Mouse (Mus musculus) G1E (cell line): ENCODE measurements around the gene Lin28b. TPM values are rescaled to one million over a fixed set of nuclear protein-coding genes. Genes with fewer than 3 reads are reported as not detected.

ENCODE experiments used
- ATAC-seq: 2 replicates; pipeline ENCODE4 v1.8.0; 2016; ENCODE audit warnings: mild to moderate bottlenecking; ENCODE audit not compliant: insufficient number of reproducible peaks, poor library complexity, low FRiP score, severe bottlenecking; ENCODE audit errors: extremely low read depth
- DNase-seq: peaks from one replicate; pipeline ENCODE4 v3.0.0; 2012; ENCODE audit warnings: low spot score
- H3K27me3 ChIP-seq: 2 replicates; pipeline ENCODE4 v1.6.1; 2012; ENCODE audit warnings: mild to moderate bottlenecking, low read length, inconsistent platforms; ENCODE audit not compliant: insufficient read depth
- H3K36me3 ChIP-seq: replicated peaks from 2 replicates; pipeline ENCODE3; 2012; ENCODE audit warnings: mild to moderate bottlenecking, inconsistent platforms
- H3K4me1 ChIP-seq: 2 replicates; pipeline ENCODE4 v1.6.1; 2012; ENCODE audit warnings: low read depth, low read length, inconsistent platforms, mixed read lengths; ENCODE audit not compliant: insufficient read depth
- H3K4me3 ChIP-seq: 2 replicates; pipeline ENCODE4 v1.5.1; 2012; ENCODE audit warnings: low read depth, mild to moderate bottlenecking, inconsistent platforms, low read length, moderate library complexity, mixed read lengths
- H3K9me3 ChIP-seq: replicated peaks from 2 replicates; pipeline ENCODE4 v1.6.1; 2012; ENCODE audit warnings: inconsistent platforms
- CTCF ChIP-seq: IDR thresholded peaks from 2 replicates; pipeline ENCODE4 v1.5.1; 2012; ENCODE audit warnings: low read depth, low read length, inconsistent platforms, mixed read lengths
- GATA1 ChIP-seq: IDR thresholded peaks from 2 replicates; pipeline ENCODE4 v1.6.1; 2012; ENCODE audit warnings: borderline replicate concordance, low read length, inconsistent platforms, mixed read lengths
- GATA2 ChIP-seq: IDR thresholded peaks from 2 replicates; pipeline ENCODE4 v1.6.1; 2012; ENCODE audit warnings: low read depth, low read length, inconsistent platforms, borderline replicate concordance
- POLR2AphosphoS5 ChIP-seq: IDR thresholded peaks from 2 replicates; pipeline ENCODE4 v1.6.1; 2012; ENCODE audit warnings: low read depth, low read length, inconsistent platforms; ENCODE audit not compliant: insufficient replicate concordance
- TAL1 ChIP-seq: conservative IDR thresholded peaks from 2 replicates; pipeline ENCODE4 v1.6.1; 2012; ENCODE audit warnings: low read depth, low read length, inconsistent platforms, mixed read lengths
- polyA plus RNA-seq: library from polyadenylated mRNA; stranded (reverse); fragments of >175 nt; gene quantifications from 2 replicates; pipeline ENCODE4 v1.2.3, GENCODE M21; 2012
- total RNA-seq, 2 experiments: library from RNA; stranded (forward) in 1 of 2; stranded (reverse) in 1 of 2; fragments of 200-1000 nt in 1 of 2; fragments of >200 nt in 1 of 2; fragmentation: Nextera tagmentation in 1 of 2; gene quantifications; 2 replicates each; pipeline ENCODE4 v1.2.3; 2014 to 2017

The Lin28b gene
- total and polyA plus RNA-seq, 3 experiments: 1.8 to 18.1 (median 18.1) TPM

DNA sequence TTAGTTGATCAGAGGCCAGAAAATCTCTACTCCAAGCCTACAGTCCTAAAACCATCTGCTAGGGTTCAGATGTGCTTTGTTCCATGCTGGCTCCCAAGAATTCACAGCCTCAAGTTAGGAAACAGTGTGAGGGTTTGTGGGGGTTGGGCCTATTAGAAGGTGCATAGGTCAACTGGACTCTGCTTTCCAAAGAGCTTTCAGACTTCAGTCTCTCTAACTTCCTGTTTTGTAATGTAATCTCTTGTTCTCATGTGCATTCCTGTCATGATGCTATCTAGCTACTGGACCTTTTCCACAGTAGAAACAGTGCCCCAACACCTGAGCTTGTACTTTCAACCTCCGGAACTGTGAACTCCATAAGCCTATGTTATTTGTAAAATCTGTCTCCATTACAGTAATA is 63.8 kb downstream of the Lin28b start:
- peaks cover 7% of the 10 kb centered on the region for H3K4me1 ChIP-seq
- DNase-seq (no peak), ATAC-seq (peak; percentile 40; the same call in 1 of the 2 replicates)
- H3K4me3 ChIP-seq: no peak overlapping the region
- no peaks in the 10 kb centered on the region for H3K9me3 ChIP-seq
- peaks cover 20% of the 10 kb centered on the region for H3K36me3 ChIP-seq
- H3K27me3 ChIP-seq: no peaks in the 10 kb centered on the region
- TF ChIP-seq POLR2AphosphoS5: no peak

DNA sequence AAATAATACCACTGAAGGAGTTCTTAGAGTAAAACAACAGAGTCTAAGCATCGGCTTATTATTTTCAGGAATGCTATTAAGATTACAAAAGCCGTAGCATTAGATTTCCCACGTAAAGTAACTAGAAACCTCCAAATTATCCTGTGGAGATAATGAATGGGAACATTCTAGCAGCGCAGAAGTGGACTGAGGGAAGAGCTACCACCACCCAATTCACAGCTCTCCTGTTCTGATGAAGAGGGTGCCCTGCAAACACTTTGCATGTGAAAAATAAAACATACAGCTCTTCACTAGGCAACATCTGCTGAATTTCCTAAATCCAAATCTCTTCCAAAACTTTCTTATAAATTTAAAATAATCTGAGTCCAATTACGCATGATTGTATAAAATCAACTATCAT is 74.1 kb downstream of the Lin28b start:
- ATAC-seq (no peak), DNase-seq (no peak)
- Histone ChIP-seq H3K36me3 (peaks cover 20% of the 10 kb centered on the region), H3K27me3 (no peaks in the 10 kb centered on the region), H3K9me3 (no peaks in the 10 kb centered on the region), H3K4me1 (no peaks in the 10 kb centered on the region), H3K4me3 (no peak overlapping the region)
- TF ChIP-seq CTCF (no peak), TAL1 (no peak)

DNA sequence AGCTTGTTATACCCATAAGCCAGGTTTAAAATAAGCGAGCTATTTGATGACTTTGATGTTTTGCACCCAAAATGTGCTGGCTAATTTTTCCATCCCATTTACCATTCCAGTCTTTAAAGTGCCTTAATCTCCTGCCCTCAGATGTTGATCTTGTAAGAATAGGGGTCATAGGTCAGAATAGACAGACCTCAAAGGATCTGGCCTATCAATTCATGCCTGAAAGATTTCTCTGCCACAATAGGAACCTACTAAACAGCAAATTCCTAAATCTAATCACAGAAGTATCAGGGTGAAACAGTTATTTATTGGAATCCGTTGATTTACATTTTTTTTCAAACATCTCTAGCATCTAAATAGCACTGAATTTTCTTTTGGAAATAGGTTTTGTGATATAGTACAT is 74.5 kb downstream of the Lin28b start:
- no peaks in the 10 kb centered on the region for H3K9me3 ChIP-seq
- no peaks in the 10 kb centered on the region for H3K4me1 ChIP-seq
- no peaks in the 10 kb centered on the region for H3K27me3 ChIP-seq
- no peak overlapping the region for H3K4me3 ChIP-seq
- no peak for ATAC-seq
- peaks cover 20% of the 10 kb centered on the region for H3K36me3 ChIP-seq
- TF ChIP-seq TAL1 (no peak), GATA1 (no peak), POLR2AphosphoS5 (no peak), GATA2 (no peak), CTCF (no peak)
- no peak for DNase-seq

DNA sequence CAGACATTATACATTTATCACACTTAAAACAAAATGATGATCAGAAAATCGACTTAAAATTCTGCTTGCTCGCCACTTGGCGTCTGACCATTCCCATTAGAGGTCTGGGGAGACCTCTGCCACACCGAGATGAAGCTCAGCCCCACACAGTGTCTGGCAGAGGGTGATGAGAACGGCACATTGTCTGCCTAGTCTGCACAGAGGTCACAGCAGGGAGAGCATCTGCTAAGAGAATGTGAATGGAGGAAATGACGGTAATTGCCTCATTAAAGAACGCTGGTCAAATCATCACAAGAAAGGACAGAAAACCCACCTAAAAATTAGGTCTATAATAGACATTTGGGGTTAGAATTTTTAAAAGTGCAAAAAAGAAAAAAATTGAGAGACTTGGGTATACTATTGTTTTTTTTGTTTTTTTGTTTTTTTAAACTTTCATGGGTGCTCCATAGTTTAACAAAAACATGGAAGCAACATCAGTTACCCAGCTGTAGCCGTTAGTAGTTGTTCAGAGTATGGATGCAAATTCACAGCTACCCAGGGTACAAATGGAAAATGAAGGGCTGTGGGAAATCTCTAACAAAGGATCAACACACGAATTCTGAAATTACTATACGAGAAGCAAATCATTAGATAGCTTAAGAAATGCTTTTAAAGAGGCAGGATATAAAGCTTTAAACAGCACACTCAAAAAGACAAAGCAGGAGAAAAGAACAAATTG is 75.4 kb downstream of the Lin28b start:
- no peak for ATAC-seq
- H3K9me3 ChIP-seq: no peaks in the 10 kb centered on the region
- no peaks in the 10 kb centered on the region for H3K4me1 ChIP-seq
- TF ChIP-seq GATA2 (no peak), CTCF (no peak), POLR2AphosphoS5 (no peak)
- no peak for DNase-seq
- no peak overlapping the region for H3K4me3 ChIP-seq
- no peaks in the 10 kb centered on the region for H3K27me3 ChIP-seq
- peaks cover 20% of the 10 kb centered on the region for H3K36me3 ChIP-seq

DNA sequence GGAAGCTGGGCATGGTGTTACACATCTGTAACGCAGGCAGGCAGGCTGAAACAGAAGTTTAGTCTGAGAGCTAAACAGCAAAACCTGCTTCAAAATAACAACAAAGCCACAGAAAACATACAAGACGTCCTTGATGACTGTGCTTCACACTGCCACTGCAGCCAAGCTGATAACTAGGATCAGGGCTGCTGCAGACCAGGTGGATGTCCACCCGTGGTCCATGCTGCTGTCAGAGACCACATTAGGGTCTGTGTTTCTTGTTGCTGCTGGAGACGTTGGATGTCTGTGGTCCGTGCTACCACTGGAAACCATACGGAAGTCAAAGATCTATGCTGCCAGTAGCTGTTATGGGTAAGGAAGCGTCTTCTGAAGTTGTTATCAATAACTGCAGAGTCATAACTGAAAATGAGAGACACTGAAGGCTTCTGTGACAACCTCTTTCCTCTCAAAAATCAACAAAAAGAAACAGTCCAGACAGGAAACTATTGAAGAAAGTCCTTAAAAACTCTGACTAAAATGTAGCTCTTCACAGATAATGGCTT is 86.4 kb downstream of the Lin28b start:
- peak; percentile 79 for ATAC-seq
- H3K36me3 ChIP-seq: peaks cover 10% of the 10 kb centered on the region

DNA sequence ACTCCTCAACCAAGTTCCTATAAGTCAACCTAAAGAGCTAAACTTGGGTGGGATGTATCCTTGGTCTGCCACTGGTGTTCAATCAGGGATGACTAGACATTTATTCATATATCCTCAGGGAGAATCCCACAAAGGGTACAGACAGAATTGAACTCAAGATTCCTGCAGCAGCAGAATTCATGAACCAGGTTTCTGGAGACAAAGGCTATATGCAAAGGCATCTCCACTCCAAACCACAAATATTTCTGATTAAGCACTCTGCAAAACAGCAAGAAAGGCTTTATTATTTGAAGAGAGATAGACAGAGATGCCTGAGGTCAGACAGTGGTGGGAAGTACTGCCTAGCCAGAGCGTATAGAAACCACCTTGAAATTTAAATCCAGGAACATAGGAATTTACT is 88.0 kb downstream of the Lin28b start:
- ATAC-seq: no peak
- H3K4me3 ChIP-seq: no peak overlapping the region
- peaks cover 10% of the 10 kb centered on the region for H3K36me3 ChIP-seq
- peaks cover 11% of the 10 kb centered on the region for H3K4me1 ChIP-seq
- H3K9me3 ChIP-seq: no peaks in the 10 kb centered on the region
- no peaks in the 10 kb centered on the region for H3K27me3 ChIP-seq
- no peak for DNase-seq
- TF ChIP-seq GATA1: no peak
- TF ChIP-seq POLR2AphosphoS5: no peak
- TF ChIP-seq CTCF: no peak
- TF ChIP-seq GATA2: no peak
- TF ChIP-seq TAL1: no peak

More for the DNA sequence above, 86.4 kb downstream of the Lin28b start:
- H3K4me3 ChIP-seq: peak overlapping the region; percentile 59; the same call in 1 of the 2 replicates
- DNase-seq: no peak
- TF ChIP-seq GATA1: no peak
- TF ChIP-seq POLR2AphosphoS5: no peak
- no peak for TF ChIP-seq TAL1
- TF ChIP-seq CTCF: no peak
- no peak for TF ChIP-seq GATA2
- H3K4me1 ChIP-seq: peaks cover 11% of the 10 kb centered on the region
- H3K27me3 ChIP-seq: no peaks in the 10 kb centered on the region
- H3K9me3 ChIP-seq: no peaks in the 10 kb centered on the region

DNA sequence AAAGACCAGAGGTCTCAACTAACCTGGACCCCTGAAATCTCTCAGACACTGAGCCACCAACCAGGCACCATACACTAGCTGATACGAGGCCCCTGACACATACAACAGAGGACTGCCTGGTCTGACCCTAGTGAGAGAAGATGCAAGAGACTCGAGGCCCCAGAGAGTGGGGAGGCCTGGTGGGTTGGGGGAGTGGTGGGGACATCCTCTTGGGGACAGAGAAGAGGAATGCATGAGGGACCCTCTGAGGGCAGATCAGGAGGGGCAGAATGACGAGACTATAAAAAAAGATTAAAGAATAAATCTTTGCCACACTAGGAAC is 103.6 kb downstream of the Lin28b start:
- 0 out of 2 replicates have a peak, but pooled peaks cover 2% of the 10 kb centered on the region for H3K4me1 ChIP-seq
- ATAC-seq: no peak
- TF ChIP-seq GATA1 (no peak), CTCF (no peak), TAL1 (no peak), GATA2 (no peak), POLR2AphosphoS5 (no peak)

More for the DNA sequence above, 103.6 kb downstream of the Lin28b start:
- Histone ChIP-seq H3K9me3 (no peaks in the 10 kb centered on the region), H3K27me3 (no peaks in the 10 kb centered on the region), H3K4me3 (no peak overlapping the region), H3K36me3 (peaks cover 17% of the 10 kb centered on the region)
- no peak for DNase-seq
